Mouse (Mus musculus) CD4-positive, CD25-positive, alpha-beta regulatory T cell, adult 2 months (primary cell): Measurements from ENCODE around the gene Olfr1290.

ENCODE experiments used
- DNase-seq: peaks from one replicate; pipeline ENCODE4 v3.0.0-alpha.2; 2012; ENCODE audit warnings: low read depth, low spot score

Gene Olfr1290

GRCm38 (mm10) chr2:111493729-111494128 is at the start of gene Olfr1290:
TSS of gene Olfr1290 (minus strand) at chr2:111493829.
- DNase-seq, result no peak

DNA sequence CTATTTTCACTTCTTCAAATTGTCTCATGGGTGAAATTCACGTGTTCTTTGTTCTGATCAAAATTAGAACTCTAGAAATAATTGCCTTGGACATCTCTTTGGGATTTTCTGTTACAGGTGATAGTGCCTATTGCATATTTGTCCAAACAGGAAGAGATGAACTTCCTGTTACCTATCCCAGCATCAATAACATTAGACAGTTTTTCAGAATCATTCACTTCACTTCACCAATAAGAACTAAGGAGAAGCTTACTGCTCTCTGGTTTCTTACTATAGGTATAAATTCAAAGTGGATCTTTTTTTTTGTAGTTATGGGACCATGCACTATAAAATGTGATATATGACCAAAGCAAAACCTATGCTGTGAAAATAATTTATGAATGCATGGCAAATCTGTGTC is 46.6 kb upstream of the Olfr1290 start, which contains the start of gene Olfr1294:
Gene Olfr1294, minus strand, starts transcription at position 101 of the 400 bp plus-strand sequence.
- no peak for DNase-seq

GRCm38 (mm10) chr2:111524903-111525302 is 31.3 kb upstream of the Olfr1290 start, which contains the start of gene Olfr1293-ps:
TSS of gene Olfr1293-ps (plus strand) at chr2:111525203.
- DNase-seq, result no peak

DNA sequence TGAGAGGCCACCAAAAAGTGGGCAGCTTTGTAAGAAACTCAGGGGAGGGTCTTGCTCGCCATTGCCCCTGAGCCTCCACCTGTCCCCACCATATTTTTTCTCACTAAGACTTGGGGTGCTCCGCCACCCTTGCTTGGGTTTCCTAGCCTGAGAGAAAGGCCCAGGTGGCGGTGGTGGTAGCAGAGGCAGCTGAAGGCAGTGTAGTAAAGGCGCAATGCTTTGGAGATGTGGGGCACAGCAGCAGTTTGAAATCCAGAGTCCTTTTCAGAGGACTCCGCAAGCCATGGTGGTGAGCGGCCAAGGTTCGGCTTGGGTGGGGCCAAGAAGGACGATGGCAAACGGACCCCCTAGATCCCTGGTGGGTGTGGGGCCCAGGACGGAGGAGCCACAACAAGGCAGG is 23.8 kb upstream of the Olfr1290 start:
- DNase-seq, result no peak

- no peak for DNase-seq
Observed at GRCm38 (mm10) chr2:111496880-111497279, 3.3 kb upstream of the Olfr1290 start, which contains the start of gene Olfr1291-ps1. TSS of gene Olfr1291-ps1 (plus strand) at chr2:111497180.

DNA sequence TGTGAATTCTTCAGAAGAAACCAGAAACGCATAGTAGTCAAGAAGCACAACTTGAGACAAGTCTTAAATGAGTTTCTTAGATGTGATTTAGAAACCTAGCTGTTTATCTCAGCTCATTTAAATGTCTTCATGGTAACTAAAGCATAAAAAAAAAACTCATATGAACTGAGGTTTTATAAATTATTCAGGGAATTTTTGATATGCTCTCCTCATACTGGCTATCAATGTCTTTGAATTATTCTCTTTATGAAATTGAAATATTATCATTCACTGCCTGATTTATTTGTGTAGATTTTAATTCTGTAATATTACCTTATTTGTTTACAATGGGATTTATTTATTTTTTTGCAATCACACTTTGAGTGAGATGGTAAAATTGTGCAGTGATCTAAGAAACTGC is 13.1 kb downstream of the Olfr1290 start, which contains the start of gene Olfr1289:
Gene Olfr1289, plus strand, starts transcription at position 301 of the 400 bp plus-strand sequence.
- no peak for DNase-seq

DNA sequence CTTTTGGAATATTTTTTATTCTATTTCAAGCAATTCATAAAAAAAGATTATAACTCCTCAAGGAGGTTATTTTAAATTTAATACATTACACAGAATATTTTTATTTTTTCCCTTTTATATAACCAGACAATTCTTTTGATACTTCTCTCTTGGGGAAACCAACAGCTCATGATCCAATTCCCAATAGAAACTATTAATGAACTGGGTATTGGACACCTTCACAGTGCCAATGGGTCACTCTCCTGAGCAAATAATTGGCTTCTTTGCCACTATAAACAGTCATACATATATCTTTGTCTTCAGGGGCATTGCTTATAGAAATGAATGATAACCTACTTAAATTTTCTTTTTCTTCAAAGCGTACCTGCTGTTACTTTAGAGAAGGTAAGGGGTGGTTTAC is 19.8 kb downstream of the Olfr1290 start, which contains the start of gene Olfr1288:
Gene Olfr1288, plus strand, starts transcription at position 301 of the 400 bp plus-strand sequence.
- no peak for DNase-seq

GRCm38 (mm10) chr2:111448842-111449241 is 44.8 kb downstream of the Olfr1290 start, which contains the start of gene Olfr1287:
TSS of gene Olfr1287 (plus strand) at chr2:111449142.
- no peak for DNase-seq
